In the genomic region with DNA sequence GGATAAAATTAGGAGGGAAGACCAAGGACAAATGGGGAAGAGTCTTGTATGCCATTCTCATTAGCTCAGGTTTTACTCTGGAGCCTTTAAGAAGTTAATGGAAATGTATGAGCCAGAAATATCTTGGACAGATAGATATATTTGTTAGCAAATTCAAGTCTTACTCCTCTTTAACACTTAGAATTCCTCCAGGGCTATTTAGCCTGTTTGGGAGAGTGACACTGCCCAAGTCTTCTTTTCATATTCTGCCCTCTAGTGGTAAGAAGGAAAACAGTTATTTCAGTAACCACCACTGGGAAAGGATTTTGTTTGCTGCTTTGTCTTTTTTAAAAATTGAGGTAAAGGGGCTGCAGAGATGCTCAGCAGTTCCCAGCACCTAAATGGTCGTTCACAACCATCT, we compare ENCODE assay signal across 8 mouse cellular contexts. TPM values are rescaled to one million over a fixed set of nuclear protein-coding genes. Genes with fewer than 3 reads are reported as not detected.
DNase-seq lines count a peak whose midpoint lies in the region; ATAC-seq and TF ChIP-seq lines count a peak whose summit lies in the region.

No protein-coding gene starts in this region.

- H3K36me3 ChIP-seq in forebrain, postnatal 0 days (ENCODE audit: insufficient read depth): no peaks in the 10 kb centered on the region
- no peaks in the 10 kb centered on the region for H3K36me3 ChIP-seq in forebrain, embryonic 16.5 days (ENCODE audit: control insufficient read depth, insufficient read depth)
- no peaks in the 10 kb centered on the region for H3K36me3 ChIP-seq in midbrain, postnatal 0 days (ENCODE audit: insufficient read depth, low read length)
- no peaks in the 10 kb centered on the region for H3K36me3 ChIP-seq in midbrain, embryonic 10.5 days
- H3K36me3 ChIP-seq in liver, embryonic 11.5 days (ENCODE audit: control insufficient read depth, insufficient read depth, low read length): no peaks in the 10 kb centered on the region

- WGBS in forebrain, postnatal 0 days: 0% methylated on average over 1 of the region's 1 CpGs
- 0% methylated on average over 1 of the region's 1 CpGs for WGBS in forebrain, embryonic 16.5 days
- WGBS in midbrain, postnatal 0 days: 0% methylated on average over 1 of the region's 1 CpGs
- 0% methylated on average over 1 of the region's 1 CpGs for WGBS in midbrain, embryonic 10.5 days
- 4% methylated on average over 1 of the region's 1 CpGs for WGBS in liver, embryonic 11.5 days

- no peak overlapping the region for H3K4me2 ChIP-seq in forebrain, postnatal 0 days (ENCODE audit: low read depth)
- no peak overlapping the region for H3K4me2 ChIP-seq in forebrain, embryonic 16.5 days (ENCODE audit: low read length)
- H3K4me2 ChIP-seq in midbrain, postnatal 0 days (ENCODE audit: low read depth, low read length, poor library complexity, severe bottlenecking): no peak overlapping the region
- H3K4me2 ChIP-seq in liver, embryonic 11.5 days: peak overlapping the region; percentile 69

- peak; percentile 54 for DNase-seq in forebrain, postnatal 0 days
- peak; percentile 74 for DNase-seq in midbrain, postnatal 0 days (ENCODE audit: low spot score)
- DNase-seq in midbrain, embryonic 10.5 days (ENCODE audit: low spot score): no peak
- no peak for DNase-seq in liver, embryonic 11.5 days (ENCODE audit: low spot score)
- no peak for DNase-seq in neural tube, embryonic 10.5 days (ENCODE audit: extremely low spot score, low spot score)
- DNase-seq in layer of hippocampus, postnatal 10 days (ENCODE audit: low spot score in 2 of 2): no peak
- no peak for DNase-seq in gastrocnemius, postnatal 4 days (ENCODE audit: low spot score in 2 of 2)

- peaks cover 12% of the 10 kb centered on the region for H3K4me1 ChIP-seq in forebrain, postnatal 0 days (ENCODE audit: insufficient read depth)
- peaks cover 20% of the 10 kb centered on the region for H3K4me1 ChIP-seq in forebrain, embryonic 16.5 days (replicated peaks; ENCODE audit: control insufficient read depth, insufficient read depth, low read length)
- H3K4me1 ChIP-seq in midbrain, postnatal 0 days (ENCODE audit: insufficient read depth, low read length): 0 out of 2 replicates have a peak, but pooled peaks cover under 1% of the 10 kb centered on the region
- H3K4me1 ChIP-seq in midbrain, embryonic 10.5 days: peaks cover 29% of the 10 kb centered on the region
- peaks cover 25% of the 10 kb centered on the region for H3K4me1 ChIP-seq in liver, embryonic 11.5 days (replicated peaks; ENCODE audit: control insufficient read depth, insufficient read depth, low read length)

- H3K9me3 ChIP-seq in forebrain, postnatal 0 days (ENCODE audit: low read length): no peaks in the 10 kb centered on the region
- H3K9me3 ChIP-seq in forebrain, embryonic 16.5 days (ENCODE audit: control insufficient read depth, low read length): no peaks in the 10 kb centered on the region
- no peaks in the 10 kb centered on the region for H3K9me3 ChIP-seq in midbrain, postnatal 0 days (ENCODE audit: low read length)
- H3K9me3 ChIP-seq in midbrain, embryonic 10.5 days (replicated peaks): no peaks in the 10 kb centered on the region
- H3K9me3 ChIP-seq in liver, embryonic 11.5 days (ENCODE audit: control insufficient read depth, low read length): no peaks in the 10 kb centered on the region

- TF ChIP-seq CTCF in forebrain, postnatal 0 days (IDR thresholded peaks at IDR 0.05; ENCODE audit: low read depth): peak; percentile 80
- peak; percentile 84 for TF ChIP-seq CTCF in midbrain, postnatal 0 days (IDR thresholded peaks at IDR 0.05)

- no peak overlapping the region for H3K4me3 ChIP-seq in forebrain, postnatal 0 days (ENCODE audit: low read depth, low read length)
- no peak overlapping the region for H3K4me3 ChIP-seq in forebrain, embryonic 16.5 days (replicated peaks; ENCODE audit: low read length)
- no peak overlapping the region for H3K4me3 ChIP-seq in midbrain, postnatal 0 days (ENCODE audit: low read depth, low read length)
- H3K4me3 ChIP-seq in midbrain, embryonic 10.5 days: no peak overlapping the region
- no peak overlapping the region for H3K4me3 ChIP-seq in liver, embryonic 11.5 days (ENCODE audit: low read depth, low read length)

- peak; percentile 55; the same call in 1 of the 2 replicates for ATAC-seq in forebrain, postnatal 0 days
- no peak for ATAC-seq in forebrain, embryonic 16.5 days
- ATAC-seq in midbrain, postnatal 0 days (ENCODE audit: low FRiP score): no peak
- 0 out of 2 replicates have a peak, but pooled peaks have one; percentile 39 for ATAC-seq in liver, embryonic 11.5 days (replicated peaks; ENCODE audit: low FRiP score)

- no peak overlapping the region for H3K27ac ChIP-seq in forebrain, postnatal 0 days (ENCODE audit: low read depth, low read length)
- H3K27ac ChIP-seq in forebrain, embryonic 16.5 days (ENCODE audit: low read length): no peak overlapping the region
- H3K27ac ChIP-seq in midbrain, postnatal 0 days (ENCODE audit: low read depth, low read length): no peak overlapping the region
- H3K27ac ChIP-seq in midbrain, embryonic 10.5 days (replicated peaks): no peak overlapping the region
- no peak overlapping the region for H3K27ac ChIP-seq in liver, embryonic 11.5 days (ENCODE audit: low read depth, low read length)

- no peaks in the 10 kb centered on the region for H3K27me3 ChIP-seq in forebrain, postnatal 0 days (ENCODE audit: insufficient read depth, low read length)
- no peaks in the 10 kb centered on the region for H3K27me3 ChIP-seq in forebrain, embryonic 16.5 days (replicated peaks; ENCODE audit: control insufficient read depth, insufficient read depth, low read length)
- no peaks in the 10 kb centered on the region for H3K27me3 ChIP-seq in midbrain, postnatal 0 days (ENCODE audit: insufficient read depth, low read length)
- no peaks in the 10 kb centered on the region for H3K27me3 ChIP-seq in midbrain, embryonic 10.5 days (ENCODE audit: low read depth, poor library complexity, severe bottlenecking)
- H3K27me3 ChIP-seq in liver, embryonic 11.5 days (replicated peaks; ENCODE audit: control insufficient read depth, insufficient read depth, low read length): no peaks in the 10 kb centered on the region; the same call in 1 of the 2 replicates

- H3K9ac ChIP-seq in forebrain, postnatal 0 days: no peak overlapping the region
- H3K9ac ChIP-seq in forebrain, embryonic 16.5 days (replicated peaks; ENCODE audit: low read depth, low read length): no peak overlapping the region
- no peak overlapping the region for H3K9ac ChIP-seq in midbrain, postnatal 0 days (replicated peaks; ENCODE audit: low read length, poor library complexity, severe bottlenecking)
- H3K9ac ChIP-seq in liver, embryonic 11.5 days (ENCODE audit: low read depth, low read length): no peak overlapping the region

RNA-seq across cellular contexts. Expression of a gene that starts 21.9 kb away (rescaled TPM):
- total RNA-seq in forebrain, postnatal 0 days (2014; rRNA removed): 74.2 and 87.4 TPM in 2 replicates
- 20.4 and 30.8 TPM in 2 replicates for polyA plus RNA-seq in forebrain, postnatal 0 days (2015; fragmentation: Nextera tagmentation; extraction: Ambion mirVana)
- polyA plus RNA-seq in forebrain, embryonic 16.5 days (2015; fragmentation: Nextera tagmentation; extraction: Ambion mirVana): 27.5 and 29.4 TPM in 2 replicates
- 69.7 and 85.1 TPM in 2 replicates for total RNA-seq in midbrain, postnatal 0 days (2014; rRNA removed)
- 28.0 and 32.6 TPM in 2 replicates for polyA plus RNA-seq in midbrain, postnatal 0 days (2015; fragmentation: Nextera tagmentation; extraction: Ambion mirVana)
- polyA plus RNA-seq in midbrain, embryonic 10.5 days (2016; fragmentation: Nextera tagmentation; extraction: Ambion mirVana): 13.9 and 16.6 TPM in 2 replicates
- polyA plus RNA-seq in liver, embryonic 11.5 days (2014; fragmentation: Nextera tagmentation; extraction: Ambion mirVana): 9.6 and 9.9 TPM in 2 replicates
- 100 to 1,000 TPM; 107 to 118 TPM for total RNA-seq in layer of hippocampus, postnatal 10 days (2021)
- 10 to 100 TPM; 49.6 to 50.1 TPM for total RNA-seq in gastrocnemius, postnatal 4 days (2021)

RNA-seq across cellular contexts. Expression of a gene that starts 56.5 kb away (rescaled TPM):
- 42.9 and 52.0 TPM in 2 replicates for total RNA-seq in forebrain, postnatal 0 days (2014; rRNA removed)
- 1.7 and 3.0 TPM in 2 replicates for polyA plus RNA-seq in forebrain, postnatal 0 days (2015; fragmentation: Nextera tagmentation; extraction: Ambion mirVana)
- polyA plus RNA-seq in forebrain, embryonic 16.5 days (2015; fragmentation: Nextera tagmentation; extraction: Ambion mirVana): 2.7 and 3.6 TPM in 2 replicates
- total RNA-seq in midbrain, postnatal 0 days (2014; rRNA removed): 42.9 and 46.3 TPM in 2 replicates
- 3.0 and 5.3 TPM in 2 replicates for polyA plus RNA-seq in midbrain, postnatal 0 days (2015; fragmentation: Nextera tagmentation; extraction: Ambion mirVana)
- polyA plus RNA-seq in midbrain, embryonic 10.5 days (2016; fragmentation: Nextera tagmentation; extraction: Ambion mirVana): 3.2 and 3.3 TPM in 2 replicates
- 4.6 and 5.3 TPM in 2 replicates for polyA plus RNA-seq in liver, embryonic 11.5 days (2014; fragmentation: Nextera tagmentation; extraction: Ambion mirVana)
- 10 to 100 TPM; 76.1 to 85.3 TPM for total RNA-seq in layer of hippocampus, postnatal 10 days (2021)
- total RNA-seq in gastrocnemius, postnatal 4 days (2021): 10 to 100 TPM; 60.1 to 64.9 TPM

Comparison
In these comparisons a context has a peak if more than half of its experiments do, and no peak if none do; other contexts are left out.
1. ATAC-seq: peak in forebrain, postnatal 0 days (single experiment) and liver, embryonic 11.5 days (single experiment); none in forebrain, embryonic 16.5 days (single experiment) and midbrain, postnatal 0 days (single experiment).
2. DNase-seq: peak in forebrain, postnatal 0 days (single experiment) and midbrain, postnatal 0 days (single experiment); none in midbrain, embryonic 10.5 days (single experiment), liver, embryonic 11.5 days (single experiment), neural tube, embryonic 10.5 days (single experiment), layer of hippocampus, postnatal 10 days (0 of 2) and gastrocnemius, postnatal 4 days (0 of 2).